Mouse (Mus musculus): ENCODE measurements around the gene Ccdc12. TPM values are rescaled to one million over a fixed set of nuclear protein-coding genes. Genes with fewer than 3 reads are reported as not detected.

Gene Ccdc12
- 122 and 124 TPM in 2 replicates for polyA plus RNA-seq (2015; fragmentation: Nextera tagmentation; extraction: Ambion mirVana)

- H3K4me2 ChIP-seq (replicated peaks; ENCODE audit: low read depth) = peak within 1 kb of the TSS; percentile 67
- peak; percentile 87 for ATAC-seq
- H3K9me3 ChIP-seq (ENCODE audit: control insufficient read depth) = no peaks in the 10 kb centered on the region
- no peaks in the 10 kb centered on the region; the same call in 1 of the 2 replicates for H3K27me3 ChIP-seq (replicated peaks; ENCODE audit: control insufficient read depth, insufficient read depth, low read length)
- H3K9ac ChIP-seq (ENCODE audit: low read depth, low read length) = peak within 1 kb of the TSS; percentile 81
- H3K4me1 ChIP-seq (replicated peaks; ENCODE audit: control insufficient read depth, insufficient read depth, low read length) = peaks cover 7% of the 10 kb centered on the region; the same call in 1 of the 2 replicates
- peak; percentile 48 for TF ChIP-seq CTCF (IDR thresholded peaks at IDR 0.05; ENCODE audit: low read depth)
- peak within 1 kb of the TSS; percentile 83 for H3K27ac ChIP-seq (ENCODE audit: low read depth, low read length)
- under 1% methylated on average over 52 of the region's 52 CpGs for WGBS
- peak within 1 kb of the TSS; percentile 62 for H3K4me3 ChIP-seq (ENCODE audit: low read depth, low read length)
- no peaks in the 10 kb centered on the region; the same call in 1 of the 2 replicates for H3K36me3 ChIP-seq (ENCODE audit: control insufficient read depth, insufficient read depth)
Measured at GRCm38 (mm10) chr9:110656249-110657221, at the start of gene Ccdc12. Ccdc12 (plus strand) TSS chr9:110656503.

DNA sequence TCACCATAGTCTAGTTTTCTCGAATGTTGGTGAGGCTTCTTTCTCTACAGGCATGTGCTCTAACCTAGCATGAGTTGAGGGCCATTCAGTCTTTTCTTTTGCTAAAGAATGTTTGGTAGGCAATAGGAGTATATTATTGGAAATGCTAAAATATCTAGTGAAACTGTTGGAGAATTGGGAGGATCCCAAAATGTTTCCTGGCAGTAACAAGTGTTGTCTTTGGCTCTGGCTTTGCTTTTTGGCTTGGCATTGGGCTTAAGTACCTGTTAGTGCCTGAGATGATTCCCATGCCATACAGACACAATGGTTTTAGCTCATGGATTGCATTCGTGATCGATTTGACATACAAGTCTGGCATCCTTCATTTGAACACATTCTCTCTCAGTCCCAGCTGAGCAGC lies 44.8 kb upstream of the Ccdc12 start:
- H3K27me3 ChIP-seq (replicated peaks; ENCODE audit: control insufficient read depth, insufficient read depth, low read length) = no peaks in the 10 kb centered on the region
- no peak for TF ChIP-seq CTCF (IDR thresholded peaks at IDR 0.05; ENCODE audit: low read depth)
- no peak overlapping the region for H3K4me2 ChIP-seq (replicated peaks; ENCODE audit: low read depth)
- no peak overlapping the region for H3K4me3 ChIP-seq (ENCODE audit: low read depth, low read length)
- no peak overlapping the region for H3K9ac ChIP-seq (ENCODE audit: low read depth, low read length)
- ATAC-seq = no peak
- H3K4me1 ChIP-seq (replicated peaks; ENCODE audit: control insufficient read depth, insufficient read depth, low read length) = no peaks in the 10 kb centered on the region
- H3K9me3 ChIP-seq (ENCODE audit: control insufficient read depth) = no peaks in the 10 kb centered on the region
- peaks cover 45% of the 10 kb centered on the region for H3K36me3 ChIP-seq (ENCODE audit: control insufficient read depth, insufficient read depth)
- WGBS = 89% methylated on average over 3 of the region's 3 CpGs
- H3K27ac ChIP-seq (ENCODE audit: low read depth, low read length) = no peak overlapping the region

DNA sequence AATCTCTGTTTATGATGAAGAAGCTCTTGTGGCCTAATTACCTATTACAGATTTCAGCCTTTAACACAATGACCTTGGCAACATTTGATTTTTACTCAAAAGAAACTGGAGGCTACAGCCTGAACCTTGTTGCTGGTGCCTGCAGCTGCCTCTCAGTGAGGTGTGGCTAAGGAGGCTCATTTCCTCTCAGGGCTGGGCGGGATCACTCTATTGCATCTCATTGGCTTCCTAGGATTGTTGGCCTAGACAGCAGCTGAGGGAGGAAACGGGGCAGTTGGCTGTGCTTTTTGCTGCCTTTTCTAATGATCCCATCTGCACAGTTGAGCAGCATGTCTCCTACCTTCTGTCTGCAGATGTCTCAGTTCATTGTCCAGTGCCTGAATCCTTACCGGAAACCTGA lies 39.2 kb upstream of the Ccdc12 start:
- Histone ChIP-seq H3K36me3 (ENCODE audit: control insufficient read depth, insufficient read depth) (peaks cover 68% of the 10 kb centered on the region), H3K27ac (ENCODE audit: low read depth, low read length) (0 out of 2 replicates have a peak overlapping the region, but pooled peaks have one; percentile 7), H3K4me2 (replicated peaks; ENCODE audit: low read depth) (no peak overlapping the region), H3K4me1 (replicated peaks; ENCODE audit: control insufficient read depth, insufficient read depth, low read length) (no peaks in the 10 kb centered on the region), H3K4me3 (ENCODE audit: low read depth, low read length) (no peak overlapping the region), H3K27me3 (replicated peaks; ENCODE audit: control insufficient read depth, insufficient read depth, low read length) (no peaks in the 10 kb centered on the region), H3K9me3 (ENCODE audit: control insufficient read depth) (no peaks in the 10 kb centered on the region), H3K9ac (ENCODE audit: low read depth, low read length) (no peak overlapping the region)
- no peak for TF ChIP-seq CTCF (IDR thresholded peaks at IDR 0.05; ENCODE audit: low read depth)
- 72% methylated on average over 3 of the region's 3 CpGs for WGBS
- ATAC-seq = no peak

DNA sequence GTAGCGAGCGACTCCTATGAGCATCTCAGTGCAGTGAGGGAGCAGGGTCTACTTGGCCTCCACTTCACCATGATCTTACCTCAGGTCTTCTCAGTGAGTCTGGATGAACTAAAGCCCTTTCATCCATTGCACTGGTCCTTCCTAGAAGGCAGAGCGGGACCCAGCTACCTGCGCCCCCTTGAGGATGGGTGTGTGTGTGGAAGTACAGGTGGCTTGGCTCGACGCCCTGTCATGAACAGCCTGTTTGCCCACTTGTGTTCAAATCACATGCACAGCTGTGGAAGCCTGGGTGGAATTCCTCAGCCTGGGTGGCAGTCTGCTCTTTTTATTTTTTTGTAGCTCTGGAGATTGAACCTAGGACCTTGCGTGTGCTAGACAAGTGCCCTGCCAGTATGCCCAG lies 36.1 kb upstream of the Ccdc12 start:
- no peaks in the 10 kb centered on the region for H3K27me3 ChIP-seq (replicated peaks; ENCODE audit: control insufficient read depth, insufficient read depth, low read length)
- no peaks in the 10 kb centered on the region for H3K9me3 ChIP-seq (ENCODE audit: control insufficient read depth)
- peaks cover 56% of the 10 kb centered on the region for H3K36me3 ChIP-seq (ENCODE audit: control insufficient read depth, insufficient read depth)
- no peak overlapping the region for H3K4me3 ChIP-seq (ENCODE audit: low read depth, low read length)
- no peak overlapping the region for H3K27ac ChIP-seq (ENCODE audit: low read depth, low read length)
- 87% methylated on average over 7 of the region's 7 CpGs for WGBS
- H3K4me2 ChIP-seq (replicated peaks; ENCODE audit: low read depth) = no peak overlapping the region
- TF ChIP-seq CTCF (IDR thresholded peaks at IDR 0.05; ENCODE audit: low read depth) = peak; percentile 58
- no peaks in the 10 kb centered on the region for H3K4me1 ChIP-seq (replicated peaks; ENCODE audit: control insufficient read depth, insufficient read depth, low read length)
- no peak for ATAC-seq
- H3K9ac ChIP-seq (ENCODE audit: low read depth, low read length) = no peak overlapping the region

GRCm38 (mm10) chr9:110620685-110621084 lies 35.6 kb upstream of the Ccdc12 start:
- peaks cover 51% of the 10 kb centered on the region for H3K36me3 ChIP-seq (ENCODE audit: control insufficient read depth, insufficient read depth)
- H3K27ac ChIP-seq (ENCODE audit: low read depth, low read length) = no peak overlapping the region; the same call in 1 of the 2 replicates
- WGBS = 95% methylated on average over 7 of the region's 7 CpGs
- H3K4me1 ChIP-seq (replicated peaks; ENCODE audit: control insufficient read depth, insufficient read depth, low read length) = no peaks in the 10 kb centered on the region
- no peak for ATAC-seq
- no peak overlapping the region for H3K4me2 ChIP-seq (replicated peaks; ENCODE audit: low read depth)
- H3K4me3 ChIP-seq (ENCODE audit: low read depth, low read length) = no peak overlapping the region
- TF ChIP-seq CTCF (IDR thresholded peaks at IDR 0.05; ENCODE audit: low read depth) = no peak
- no peak overlapping the region for H3K9ac ChIP-seq (ENCODE audit: low read depth, low read length)
- H3K9me3 ChIP-seq (ENCODE audit: control insufficient read depth) = no peaks in the 10 kb centered on the region
- no peaks in the 10 kb centered on the region for H3K27me3 ChIP-seq (replicated peaks; ENCODE audit: control insufficient read depth, insufficient read depth, low read length)

DNA sequence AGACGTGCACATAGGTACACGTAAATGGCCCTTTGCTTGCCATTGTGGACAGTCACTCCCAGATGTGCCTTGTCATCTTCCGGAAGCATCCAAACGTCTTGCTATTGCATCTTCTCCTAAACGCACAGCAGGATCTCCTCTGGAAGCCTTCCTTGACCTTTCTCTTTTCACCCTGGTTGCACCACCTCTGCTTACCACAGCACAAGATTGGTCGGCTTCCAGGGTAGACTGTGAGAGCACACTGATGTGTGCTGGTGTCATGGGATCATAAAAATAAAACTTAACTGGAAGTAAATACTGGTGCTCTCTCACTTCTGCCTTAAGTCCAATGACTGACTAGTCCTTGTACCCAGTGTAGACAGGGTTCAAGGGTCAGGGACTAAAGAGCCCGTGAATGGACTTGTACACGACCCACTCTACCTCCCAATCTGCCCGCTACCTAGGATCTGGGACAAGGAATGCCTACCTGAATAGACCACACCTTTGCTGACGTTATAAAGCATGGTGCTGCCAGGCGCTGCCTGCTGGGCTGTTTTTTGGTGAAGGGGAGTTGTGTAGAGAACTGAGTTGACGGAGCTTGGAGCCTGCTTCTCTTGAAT lies 33.6 kb upstream of the Ccdc12 start:
- H3K36me3 ChIP-seq (ENCODE audit: control insufficient read depth, insufficient read depth) = peaks cover 55% of the 10 kb centered on the region
- ATAC-seq = no peak
- H3K27ac ChIP-seq (ENCODE audit: low read depth, low read length) = no peak overlapping the region
- H3K9me3 ChIP-seq (ENCODE audit: control insufficient read depth) = no peaks in the 10 kb centered on the region
- no peak for TF ChIP-seq CTCF (IDR thresholded peaks at IDR 0.05; ENCODE audit: low read depth)
- H3K27me3 ChIP-seq (replicated peaks; ENCODE audit: control insufficient read depth, insufficient read depth, low read length) = no peaks in the 10 kb centered on the region
- H3K4me1 ChIP-seq (replicated peaks; ENCODE audit: control insufficient read depth, insufficient read depth, low read length) = no peaks in the 10 kb centered on the region
- H3K9ac ChIP-seq (ENCODE audit: low read depth, low read length) = no peak overlapping the region
- H3K4me2 ChIP-seq (replicated peaks; ENCODE audit: low read depth) = no peak overlapping the region
- H3K4me3 ChIP-seq (ENCODE audit: low read depth, low read length) = no peak overlapping the region
- 67% methylated on average over 12 of the region's 12 CpGs for WGBS
